Mouse (Mus musculus): ENCODE results near the gene Eps8l3. TPM values are rescaled to one million over a fixed set of nuclear protein-coding genes. Genes with fewer than 3 reads are reported as not detected.

Gene Eps8l3
- not detected in 2 replicates for polyA plus RNA-seq (2015; fragmentation: Nextera tagmentation; extraction: Ambion mirVana)

DNA sequence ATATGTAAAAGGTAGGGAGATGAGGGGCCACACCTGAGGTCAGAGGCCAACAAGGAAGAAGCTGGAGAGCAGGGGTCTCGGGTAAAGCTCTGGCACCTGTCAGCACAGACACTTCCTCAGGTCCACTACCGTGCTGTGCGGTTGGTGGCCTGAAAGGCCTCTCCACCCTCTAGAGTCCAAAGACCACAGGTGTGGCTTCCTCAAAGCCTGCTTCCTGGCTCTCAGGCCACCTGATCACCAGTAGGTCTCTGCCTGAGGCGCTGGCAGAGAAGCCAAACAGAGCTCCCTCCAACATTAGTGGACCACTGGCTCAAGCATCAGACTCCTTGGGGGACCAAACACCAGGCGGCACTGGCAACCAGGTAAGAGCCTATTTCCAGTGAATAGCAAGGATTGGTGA, at the start of gene Eps8l3:
Gene Eps8l3, plus strand, starts transcription at position 225 of the 400 bp plus-strand sequence.
- Histone ChIP-seq H3K4me2 (replicated peaks) (no peak within 1 kb of the TSS), H3K9me3 (replicated peaks) (no peaks in the 10 kb centered on the region), H3K27ac (replicated peaks) (no peak within 1 kb of the TSS), H3K36me3 (no peaks in the 10 kb centered on the region), H3K4me3 (replicated peaks) (no peak within 1 kb of the TSS), H3K27me3 (no peaks in the 10 kb centered on the region), H3K4me1 (no peaks in the 10 kb centered on the region), H3K9ac (no peak within 1 kb of the TSS)
- ATAC-seq (ENCODE audit: insufficient number of reproducible peaks, low FRiP score, low TSS enrichment, low read depth): no peak
- WGBS: 85% methylated on average over 5 of the region's 5 CpGs

DNA sequence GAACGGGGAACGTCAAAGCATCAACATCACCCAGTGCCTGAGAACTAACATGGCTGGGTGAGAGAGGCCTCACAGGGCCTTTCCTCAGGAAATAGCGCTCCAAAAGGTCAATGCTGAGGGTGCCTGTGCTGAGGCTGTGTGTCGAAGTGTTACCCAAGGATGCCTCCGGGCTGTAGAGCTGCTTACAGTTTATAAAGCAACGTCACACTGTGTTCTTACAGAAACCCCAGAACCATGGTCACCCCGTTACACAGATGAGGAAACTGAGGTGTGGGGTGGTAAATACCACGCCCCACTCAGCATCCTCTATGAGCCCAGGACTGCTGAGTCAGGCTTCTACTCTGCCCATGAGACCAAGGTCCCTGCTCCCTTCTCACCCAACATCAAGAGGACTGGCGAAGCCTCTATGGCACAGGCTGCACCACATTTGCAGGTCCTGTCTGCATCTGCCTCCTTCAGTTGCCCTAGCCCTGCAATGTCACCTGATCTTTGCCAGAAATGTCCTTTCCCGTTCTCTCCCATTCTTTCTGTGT, 49.1 kb upstream of the Eps8l3 start:
- 79% methylated on average over 10 of the region's 10 CpGs for WGBS
- Histone ChIP-seq H3K27ac (replicated peaks) (no peak overlapping the region), H3K27me3 (no peaks in the 10 kb centered on the region)

DNA sequence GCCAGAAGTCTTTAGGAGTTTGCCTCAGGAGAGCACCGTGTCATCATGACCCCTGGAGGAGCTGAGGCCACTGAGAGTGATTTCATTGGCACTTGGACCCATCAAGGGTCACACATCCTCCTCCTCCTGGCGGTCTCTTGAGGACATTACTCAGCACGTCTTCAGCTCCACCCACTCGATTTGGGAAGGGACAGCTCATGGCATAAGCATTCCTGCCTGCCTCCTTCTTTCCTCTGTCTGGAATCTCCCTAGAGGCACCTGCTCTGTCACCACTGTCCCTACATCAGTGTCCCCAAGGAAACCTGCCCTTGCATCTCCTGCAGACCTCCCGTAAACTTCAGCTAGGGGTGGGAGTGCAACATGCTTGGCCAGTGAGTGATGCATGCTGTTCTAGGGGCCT, 48.5 kb upstream of the Eps8l3 start:
- Histone ChIP-seq H3K4me3 (replicated peaks) (no peak overlapping the region), H3K36me3 (no peaks in the 10 kb centered on the region), H3K4me1 (peaks cover 14% of the 10 kb centered on the region; the same call in 1 of the 2 replicates), H3K9ac (no peak overlapping the region), H3K9me3 (replicated peaks) (no peaks in the 10 kb centered on the region), H3K27me3 (no peaks in the 10 kb centered on the region), H3K4me2 (replicated peaks) (no peak overlapping the region), H3K27ac (replicated peaks) (no peak overlapping the region)
- WGBS: 50% methylated on average over 5 of the region's 5 CpGs
- no peak for ATAC-seq (ENCODE audit: insufficient number of reproducible peaks, low FRiP score, low TSS enrichment, low read depth)

More for the DNA sequence above, 49.1 kb upstream of the Eps8l3 start:
- H3K9me3 ChIP-seq (replicated peaks): no peaks in the 10 kb centered on the region
- ATAC-seq (ENCODE audit: insufficient number of reproducible peaks, low FRiP score, low TSS enrichment, low read depth): no peak
- no peak overlapping the region for H3K4me3 ChIP-seq (replicated peaks)
- 0 out of 2 replicates have a peak, but pooled peaks cover 12% of the 10 kb centered on the region for H3K4me1 ChIP-seq
- no peaks in the 10 kb centered on the region for H3K36me3 ChIP-seq
- H3K4me2 ChIP-seq (replicated peaks): no peak overlapping the region
- no peak overlapping the region for H3K9ac ChIP-seq

DNA sequence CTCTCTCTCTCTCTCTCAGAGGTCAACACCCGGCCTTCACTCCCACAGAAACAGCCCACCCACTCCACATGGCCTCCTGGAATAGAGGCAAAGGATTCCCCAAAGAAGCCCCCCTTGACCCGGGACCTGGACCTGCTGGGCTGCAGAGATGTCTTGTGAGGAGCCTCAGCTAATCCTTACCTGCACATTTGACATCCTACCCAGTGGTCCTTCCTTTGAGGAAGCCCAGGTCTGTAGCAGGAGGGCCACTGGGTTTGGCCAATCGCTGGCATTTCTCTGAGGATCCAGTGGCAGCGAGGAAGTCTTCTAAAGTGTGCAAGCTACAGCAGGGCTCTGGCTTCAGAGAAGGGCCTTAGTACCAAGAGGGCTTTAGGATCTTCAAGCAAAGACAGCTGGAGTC, 48.0 kb upstream of the Eps8l3 start:
- no peak for ATAC-seq (ENCODE audit: insufficient number of reproducible peaks, low FRiP score, low TSS enrichment, low read depth)
- H3K27ac ChIP-seq (replicated peaks): no peak overlapping the region
- H3K9ac ChIP-seq: no peak overlapping the region

DNA sequence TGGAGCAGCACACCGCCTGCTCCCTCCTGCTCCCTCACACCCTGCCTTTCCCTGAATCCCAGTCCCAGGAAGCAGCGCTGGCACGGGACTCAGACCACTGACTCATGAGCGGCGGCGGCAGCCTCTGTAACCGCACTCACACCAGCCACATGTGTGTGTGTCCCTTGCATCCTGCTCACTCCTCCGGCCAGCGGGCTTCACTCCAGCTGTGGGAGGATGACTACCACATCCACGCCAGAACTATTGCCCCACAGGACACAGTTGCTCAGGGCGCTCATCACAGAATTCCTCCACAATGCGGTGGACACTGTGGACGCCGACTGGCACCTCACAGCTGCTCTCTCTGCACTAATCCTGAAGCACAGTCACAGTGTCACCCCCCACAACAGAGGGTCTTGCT, 47.4 kb upstream of the Eps8l3 start:
- ATAC-seq (ENCODE audit: insufficient number of reproducible peaks, low FRiP score, low TSS enrichment, low read depth): no peak
- no peak overlapping the region for H3K27ac ChIP-seq (replicated peaks)
- 73% methylated on average over 14 of the region's 14 CpGs for WGBS
- H3K4me1 ChIP-seq: peaks cover 17% of the 10 kb centered on the region; the same call in 1 of the 2 replicates
- no peak overlapping the region for H3K4me2 ChIP-seq (replicated peaks)
- H3K36me3 ChIP-seq: no peaks in the 10 kb centered on the region
- H3K9ac ChIP-seq: no peak overlapping the region
- H3K4me3 ChIP-seq (replicated peaks): no peak overlapping the region
- H3K9me3 ChIP-seq (replicated peaks): no peaks in the 10 kb centered on the region
- no peaks in the 10 kb centered on the region for H3K27me3 ChIP-seq

More for the DNA sequence above, 48.0 kb upstream of the Eps8l3 start:
- Histone ChIP-seq H3K36me3 (no peaks in the 10 kb centered on the region), H3K4me3 (replicated peaks) (no peak overlapping the region), H3K4me2 (replicated peaks) (no peak overlapping the region), H3K4me1 (peaks cover 15% of the 10 kb centered on the region; the same call in 1 of the 2 replicates), H3K9me3 (replicated peaks) (no peaks in the 10 kb centered on the region), H3K27me3 (no peaks in the 10 kb centered on the region)
- 84% methylated on average over 4 of the region's 4 CpGs for WGBS

DNA sequence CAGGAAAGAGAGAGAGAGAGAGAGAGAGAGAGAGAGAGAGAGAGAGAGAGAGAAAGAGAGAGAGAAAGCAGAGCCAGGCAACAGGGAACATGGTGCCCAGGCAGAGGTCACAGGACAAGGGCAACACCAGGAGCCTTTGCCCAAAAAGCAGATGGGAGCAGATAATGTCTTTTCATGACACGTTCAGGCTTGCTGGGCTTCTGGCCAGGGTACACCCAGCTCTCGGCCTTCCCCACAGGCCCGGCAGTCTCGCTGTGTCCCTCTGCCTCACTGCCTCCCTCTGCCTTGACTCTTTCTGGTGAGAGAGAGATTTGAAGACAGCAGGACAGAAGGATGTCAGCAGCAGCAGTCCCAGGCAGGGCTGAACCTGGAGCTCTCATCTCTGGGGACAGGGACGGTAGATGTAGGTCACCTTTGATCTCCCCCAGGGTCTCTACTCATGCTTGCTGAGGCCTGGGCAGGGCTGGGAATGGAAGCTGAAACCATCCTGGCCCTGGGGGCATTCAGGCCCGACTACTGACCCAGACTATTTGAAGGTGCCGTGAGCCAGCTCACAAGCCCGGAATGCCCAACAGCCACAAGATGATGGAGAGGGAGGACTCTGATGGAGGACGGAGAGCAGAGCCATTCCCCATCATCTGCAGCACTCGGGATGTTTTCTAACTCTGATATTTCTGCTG, 45.0 kb upstream of the Eps8l3 start:
- Histone ChIP-seq H3K4me3 (replicated peaks) (no peak overlapping the region), H3K27ac (replicated peaks) (no peak overlapping the region), H3K4me1 (peaks cover 17% of the 10 kb centered on the region; the same call in 1 of the 2 replicates), H3K27me3 (no peaks in the 10 kb centered on the region), H3K9me3 (replicated peaks) (no peaks in the 10 kb centered on the region), H3K36me3 (no peaks in the 10 kb centered on the region), H3K4me2 (replicated peaks) (no peak overlapping the region), H3K9ac (no peak overlapping the region)
- WGBS: 47% methylated on average over 10 of the region's 10 CpGs
- ATAC-seq (ENCODE audit: insufficient number of reproducible peaks, low FRiP score, low TSS enrichment, low read depth): no peak

DNA sequence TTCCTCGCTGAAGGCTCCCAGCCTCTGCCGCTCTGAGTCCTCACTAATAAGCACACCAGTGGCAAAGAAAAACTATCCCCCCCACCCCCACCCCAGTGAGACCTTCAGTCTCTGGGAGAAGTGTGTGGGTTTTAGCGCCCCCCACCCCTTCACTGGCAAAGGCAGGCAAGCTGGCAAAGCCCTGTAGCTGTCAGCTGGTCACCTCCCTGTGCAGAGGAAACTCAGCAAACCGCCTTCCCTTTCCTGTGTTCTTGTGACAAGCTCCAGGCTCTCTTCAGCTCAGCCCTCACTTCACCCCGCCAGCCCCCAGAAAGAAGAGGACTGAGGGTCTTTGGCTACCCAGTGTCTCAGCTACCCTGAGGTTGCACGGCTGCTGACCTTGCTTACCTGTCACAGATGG, 44.4 kb upstream of the Eps8l3 start:
- ATAC-seq (ENCODE audit: insufficient number of reproducible peaks, low FRiP score, low TSS enrichment, low read depth): no peak
- H3K9me3 ChIP-seq (replicated peaks): no peaks in the 10 kb centered on the region
- no peak overlapping the region for H3K4me2 ChIP-seq (replicated peaks)
- no peak overlapping the region for H3K9ac ChIP-seq
- H3K36me3 ChIP-seq: no peaks in the 10 kb centered on the region
- WGBS: 64% methylated on average over 6 of the region's 6 CpGs
- H3K4me3 ChIP-seq (replicated peaks): no peak overlapping the region
- H3K27ac ChIP-seq (replicated peaks): no peak overlapping the region
- H3K4me1 ChIP-seq: peaks cover 17% of the 10 kb centered on the region; the same call in 1 of the 2 replicates
- no peaks in the 10 kb centered on the region for H3K27me3 ChIP-seq

DNA sequence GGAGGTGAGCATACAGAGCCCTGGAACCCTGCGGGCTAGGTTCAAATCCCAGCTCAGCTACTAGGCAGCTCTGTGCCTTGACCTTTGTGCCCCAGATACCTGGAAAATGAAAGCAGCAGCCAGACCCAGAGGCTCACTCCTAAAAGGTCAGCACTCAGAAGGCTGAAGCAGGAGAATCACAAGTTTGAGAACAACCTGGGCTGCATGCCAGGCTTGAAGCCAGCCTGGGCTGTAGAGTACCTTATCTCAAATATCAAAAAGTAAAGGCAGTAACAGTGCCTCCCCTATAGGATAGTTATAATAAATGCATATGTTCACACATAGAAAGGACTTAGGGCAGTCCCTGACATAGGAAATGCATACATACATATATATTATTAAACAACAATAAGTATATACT, 43.7 kb upstream of the Eps8l3 start:
- H3K36me3 ChIP-seq: no peaks in the 10 kb centered on the region
- H3K27me3 ChIP-seq: no peaks in the 10 kb centered on the region
- H3K4me1 ChIP-seq: peaks cover 17% of the 10 kb centered on the region; the same call in 1 of the 2 replicates
- WGBS: 73% methylated on average over 1 of the region's 1 CpGs
- H3K9me3 ChIP-seq (replicated peaks): no peaks in the 10 kb centered on the region
- no peak for ATAC-seq (ENCODE audit: insufficient number of reproducible peaks, low FRiP score, low TSS enrichment, low read depth)
- H3K27ac ChIP-seq (replicated peaks): no peak overlapping the region
- H3K4me3 ChIP-seq (replicated peaks): no peak overlapping the region
- H3K9ac ChIP-seq: no peak overlapping the region
- H3K4me2 ChIP-seq (replicated peaks): no peak overlapping the region

DNA sequence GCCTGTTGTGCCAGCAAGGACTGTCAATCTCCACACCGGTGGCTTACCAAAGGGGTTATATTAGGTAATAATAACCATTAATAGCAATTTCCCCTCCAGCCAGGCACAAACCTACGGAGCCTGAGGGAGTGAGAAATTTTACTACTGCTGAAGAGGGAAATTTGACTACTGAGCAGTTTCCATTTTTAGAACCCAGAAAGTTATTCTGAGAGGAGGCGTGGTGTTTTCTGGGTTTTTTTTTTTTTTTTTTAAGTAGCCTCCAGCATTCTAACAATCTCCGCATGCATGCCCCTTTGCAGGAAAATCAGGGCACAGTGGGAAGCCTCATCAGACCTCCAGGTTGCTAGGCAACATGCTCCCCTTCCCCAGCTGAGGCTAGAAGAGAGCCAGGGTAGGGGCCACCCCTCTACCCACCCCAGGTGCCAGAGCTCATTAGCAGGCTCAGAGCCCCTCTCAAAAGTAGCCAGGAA, 43.1 kb upstream of the Eps8l3 start:
- H3K9ac ChIP-seq: no peak overlapping the region
- no peaks in the 10 kb centered on the region for H3K27me3 ChIP-seq
- no peak overlapping the region for H3K4me2 ChIP-seq (replicated peaks)
- 30% methylated on average over 4 of the region's 4 CpGs for WGBS
- no peak overlapping the region for H3K27ac ChIP-seq (replicated peaks)
- no peaks in the 10 kb centered on the region for H3K36me3 ChIP-seq
- ATAC-seq (ENCODE audit: insufficient number of reproducible peaks, low FRiP score, low TSS enrichment, low read depth): no peak
- no peak overlapping the region for H3K4me3 ChIP-seq (replicated peaks)
- peaks cover 17% of the 10 kb centered on the region; the same call in 1 of the 2 replicates for H3K4me1 ChIP-seq
- H3K9me3 ChIP-seq (replicated peaks): no peaks in the 10 kb centered on the region

DNA sequence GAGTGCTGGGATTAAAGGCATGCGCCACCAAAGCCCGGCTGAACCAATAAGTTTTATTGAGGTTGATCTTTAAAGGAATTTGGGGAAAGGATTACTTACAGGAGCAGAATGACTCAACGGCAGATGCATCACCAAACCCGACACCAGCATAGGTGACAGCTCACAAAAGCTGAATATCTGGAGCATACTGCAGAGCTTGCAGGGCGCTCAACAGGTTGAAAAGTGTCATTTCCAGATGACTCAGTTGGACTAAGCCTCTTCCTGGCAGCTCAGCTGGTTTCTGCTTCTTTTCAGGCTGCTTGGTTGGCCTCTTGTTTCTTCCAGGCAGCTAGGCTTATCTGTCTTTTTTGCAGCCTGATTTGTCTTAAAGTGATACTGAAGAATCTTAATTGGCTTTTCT, 41.7 kb upstream of the Eps8l3 start:
- no peak overlapping the region for H3K4me3 ChIP-seq (replicated peaks)
- H3K27ac ChIP-seq (replicated peaks): no peak overlapping the region
- peaks cover 13% of the 10 kb centered on the region; the same call in 1 of the 2 replicates for H3K4me1 ChIP-seq
- H3K9ac ChIP-seq: no peak overlapping the region
- 89% methylated on average over 5 of the region's 5 CpGs for WGBS
- ATAC-seq (ENCODE audit: insufficient number of reproducible peaks, low FRiP score, low TSS enrichment, low read depth): no peak
- H3K4me2 ChIP-seq (replicated peaks): no peak overlapping the region
- H3K27me3 ChIP-seq: no peaks in the 10 kb centered on the region
- no peaks in the 10 kb centered on the region for H3K9me3 ChIP-seq (replicated peaks)
- H3K36me3 ChIP-seq: no peaks in the 10 kb centered on the region

DNA sequence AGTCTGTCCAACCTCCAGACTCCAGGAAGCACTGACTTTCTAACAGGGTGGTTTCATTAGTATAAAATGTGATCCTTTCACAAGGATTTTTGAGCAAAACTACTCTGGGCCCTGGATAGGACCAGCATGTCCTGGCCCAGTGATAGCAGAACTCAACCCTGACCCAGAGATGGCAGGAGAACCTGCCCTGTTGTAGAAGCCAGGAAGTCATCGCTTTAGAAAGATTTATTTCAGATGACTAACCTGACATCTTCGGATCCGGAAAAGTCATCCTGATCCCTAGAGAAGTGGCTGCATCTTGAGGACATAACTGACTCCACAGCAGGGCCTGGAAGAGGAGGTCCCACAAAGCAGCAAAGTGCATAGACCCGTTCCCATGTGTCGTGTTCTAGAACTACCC, 37.2 kb upstream of the Eps8l3 start:
- Histone ChIP-seq H3K9me3 (replicated peaks) (no peaks in the 10 kb centered on the region), H3K4me1 (peaks cover 6% of the 10 kb centered on the region; the same call in 1 of the 2 replicates), H3K27ac (replicated peaks) (no peak overlapping the region), H3K36me3 (no peaks in the 10 kb centered on the region), H3K4me2 (replicated peaks) (no peak overlapping the region), H3K4me3 (replicated peaks) (no peak overlapping the region), H3K27me3 (no peaks in the 10 kb centered on the region), H3K9ac (no peak overlapping the region)
- 85% methylated on average over 5 of the region's 5 CpGs for WGBS
- no peak for ATAC-seq (ENCODE audit: insufficient number of reproducible peaks, low FRiP score, low TSS enrichment, low read depth)

All from embryonic facial prominence, embryonic 15.5 days (tissue).